Mouse (Mus musculus) limb, embryonic 13.5 days (tissue): ENCODE data around the gene Grin2d. TPM values are rescaled to one million over a fixed set of nuclear protein-coding genes. Genes with fewer than 3 reads are reported as not detected.

Source experiments
- ATAC-seq: fragments of 200-750 bp; cut with Nextera tagmentation; 2 replicates; pipeline ENCODE4 v1.8.0; 2017; ENCODE audit warnings: low read depth, moderate number of reproducible peaks, moderate TSS enrichment; ENCODE audit not compliant: low FRiP score
- H3K27ac ChIP-seq: fragments of 300-500 bp; sonication (generic); 2 replicates; pipeline ENCODE4 v1.5.1; 2015; ENCODE audit warnings: inconsistent platforms, mild to moderate bottlenecking, moderate library complexity
- H3K27me3 ChIP-seq: fragments of 300-500 bp; sonication (generic); 2 replicates; pipeline ENCODE4 v1.6.1; 2015; ENCODE audit warnings: mild to moderate bottlenecking, inconsistent platforms
- H3K36me3 ChIP-seq: fragments of 300-500 bp; sonication (generic); 2 replicates; pipeline ENCODE4 v1.6.1; 2015; ENCODE audit warnings: inconsistent platforms, mild to moderate bottlenecking, moderate library complexity
- H3K4me1 ChIP-seq: fragments of 300-500 bp; sonication (generic); 2 replicates; pipeline ENCODE4 v1.6.1; 2015; ENCODE audit warnings: inconsistent platforms
- H3K4me2 ChIP-seq: fragments of 300-500 bp; sonication (generic); replicated peaks from 2 replicates; pipeline ENCODE4 v1.6.1; 2015; ENCODE audit warnings: inconsistent platforms, mild to moderate bottlenecking, moderate library complexity
- H3K4me3 ChIP-seq: fragments of 300-500 bp; sonication (generic); 2 replicates; pipeline ENCODE4 v1.5.1; 2015; ENCODE audit warnings: moderate library complexity, mild to moderate bottlenecking, inconsistent platforms
- H3K9ac ChIP-seq: fragments of 300-500 bp; sonication (generic); 2 replicates; pipeline ENCODE4 v1.6.1; 2015; ENCODE audit warnings: mild to moderate bottlenecking, inconsistent platforms
- H3K9me3 ChIP-seq: fragments of 300-500 bp; sonication (generic); 2 replicates; pipeline ENCODE4 v1.6.1; 2016; ENCODE audit warnings: inconsistent platforms
- WGBS: fragments of 180-500 bp; shearing (Covaris S2); methylation state at CpG from one replicate; pipeline ENCODE4 v1.1.7; 2015; 5-methylcytosine and 5-hydroxymethylcytosine counted together
- polyA plus RNA-seq: library from polyadenylated mRNA; unstranded; fragments of >200 nt; fragmentation: Nextera tagmentation; extraction: Ambion mirVana; gene quantifications from 2 replicates; pipeline ENCODE4 v1.2.1, GENCODE M21; 2015

The Grin2d gene
- polyA plus RNA-seq, 1 experiment from 2014 or later, result 0.43 TPM

DNA sequence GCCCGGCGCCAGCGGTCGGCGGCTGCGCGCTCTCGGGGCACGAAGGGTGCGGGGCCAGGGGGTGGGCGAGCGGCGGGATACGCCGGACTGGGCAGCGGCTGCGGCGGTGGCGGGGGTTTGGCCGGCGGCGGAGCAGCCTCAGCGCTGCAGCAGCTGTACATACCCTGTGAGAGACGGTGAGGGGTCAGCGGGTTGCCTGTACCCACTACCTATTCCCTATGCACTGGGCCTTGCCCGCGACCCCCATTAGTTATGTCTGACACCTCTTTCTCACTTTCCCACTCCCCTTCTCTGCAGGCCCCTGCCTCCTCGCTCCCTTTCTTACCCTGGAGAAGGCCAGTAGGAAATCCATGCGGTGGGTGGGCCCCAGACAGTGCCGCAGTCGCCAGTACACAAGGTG, 44.3 kb downstream of the Grin2d start:
- H3K4me2 ChIP-seq, result peak overlapping the region; percentile 66
- no peak overlapping the region for H3K27ac ChIP-seq
- ATAC-seq, result no peak
- peaks cover 28% of the 10 kb centered on the region for H3K4me1 ChIP-seq
- peaks cover 69% of the 10 kb centered on the region for H3K27me3 ChIP-seq
- H3K9me3 ChIP-seq, result no peaks in the 10 kb centered on the region; the same call in 1 of the 2 replicates
- peak overlapping the region; percentile 49 for H3K4me3 ChIP-seq
- 2% methylated on average over 30 of the region's 31 CpGs for WGBS
- peaks cover 7% of the 10 kb centered on the region for H3K36me3 ChIP-seq
- peak overlapping the region; percentile 62 for H3K9ac ChIP-seq

DNA sequence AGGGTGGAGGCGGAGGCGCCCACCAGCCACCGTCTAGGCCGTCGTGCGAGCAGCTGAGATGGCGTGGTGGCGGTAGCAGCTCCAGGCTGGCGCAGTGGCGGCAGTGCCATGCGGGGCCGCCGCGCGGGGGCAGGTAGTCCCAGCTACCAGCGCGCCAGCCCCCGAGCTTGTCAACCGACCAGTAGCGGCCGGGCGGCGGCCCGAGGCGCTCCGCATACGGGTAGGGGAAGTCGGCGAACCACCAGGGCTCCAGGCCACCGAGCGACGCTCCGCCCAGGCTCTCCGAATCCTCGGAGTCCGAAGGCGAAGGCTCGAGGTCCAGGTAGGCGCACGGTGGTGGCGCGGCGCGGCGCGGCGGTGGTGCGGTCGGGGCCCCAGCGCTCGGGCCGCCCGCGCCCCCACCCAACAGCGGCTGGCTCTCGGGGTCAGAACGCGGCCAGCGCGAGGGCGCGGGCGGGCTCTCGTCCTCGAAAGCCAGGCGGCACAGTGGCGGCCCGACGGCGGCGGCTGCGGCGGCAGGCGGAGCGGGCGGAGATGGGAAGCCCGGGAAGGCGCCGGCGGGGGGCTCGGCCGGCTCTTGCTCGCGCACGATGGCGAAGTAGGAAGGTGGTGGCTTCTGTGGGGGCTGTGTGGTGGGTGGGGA, 44.9 kb downstream of the Grin2d start:
- Histone ChIP-seq H3K9ac (peak overlapping the region; percentile 62), H3K27ac (no peak overlapping the region), H3K4me2 (peak overlapping the region; percentile 66), H3K4me3 (peak overlapping the region; percentile 49), H3K36me3 (peaks cover 13% of the 10 kb centered on the region), H3K27me3 (peaks cover 69% of the 10 kb centered on the region), H3K9me3 (no peaks in the 10 kb centered on the region; the same call in 1 of the 2 replicates), H3K4me1 (peaks cover 28% of the 10 kb centered on the region)
- no peak for ATAC-seq
- WGBS, result under 1% methylated on average over 76 of the region's 86 CpGs

DNA sequence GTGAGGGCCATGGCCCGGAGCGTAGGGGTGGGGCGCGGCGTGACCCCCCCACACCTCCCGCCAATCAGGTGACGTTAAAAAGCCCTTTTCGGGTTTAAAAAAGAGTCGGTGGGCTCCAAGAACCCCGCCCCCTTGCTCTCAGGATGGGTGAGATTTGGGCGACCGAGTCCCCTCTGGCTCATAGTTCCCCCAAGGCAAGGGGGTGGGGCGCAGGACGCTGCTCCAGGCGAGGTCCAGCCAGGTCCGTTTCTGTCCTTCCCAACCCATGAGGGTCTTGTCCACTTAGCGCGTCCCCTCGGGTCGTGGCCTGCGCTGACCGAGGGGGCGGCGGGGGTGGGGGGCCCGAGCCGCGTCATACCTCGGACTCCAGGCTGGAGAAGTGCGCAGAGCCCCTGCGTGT, 45.8 kb downstream of the Grin2d start:
- no peaks in the 10 kb centered on the region; the same call in 1 of the 2 replicates for H3K9me3 ChIP-seq
- peaks cover 28% of the 10 kb centered on the region for H3K4me1 ChIP-seq
- peak overlapping the region; percentile 62 for H3K9ac ChIP-seq
- peak overlapping the region; percentile 66 for H3K4me2 ChIP-seq
- 10% methylated on average over 30 of the region's 30 CpGs for WGBS
- H3K27me3 ChIP-seq, result peaks cover 63% of the 10 kb centered on the region
- H3K4me3 ChIP-seq, result peak overlapping the region; percentile 49
- no peak for ATAC-seq
- H3K36me3 ChIP-seq, result peaks cover 21% of the 10 kb centered on the region
- no peak overlapping the region for H3K27ac ChIP-seq

- no peak overlapping the region for H3K9ac ChIP-seq
- H3K4me2 ChIP-seq, result peak overlapping the region; percentile 90
- peak overlapping the region; percentile 93 for H3K4me3 ChIP-seq
- no peaks in the 10 kb centered on the region for H3K9me3 ChIP-seq
- WGBS, result 16% methylated on average over 5 of the region's 5 CpGs
- no peak for ATAC-seq
- peaks cover 28% of the 10 kb centered on the region for H3K4me1 ChIP-seq
- peaks cover 33% of the 10 kb centered on the region for H3K36me3 ChIP-seq
- H3K27ac ChIP-seq, result no peak overlapping the region
- peaks cover 51% of the 10 kb centered on the region for H3K27me3 ChIP-seq
Measured at GRCm38 (mm10) chr7:45831128-45831525, 47.1 kb downstream of the Grin2d start.

DNA sequence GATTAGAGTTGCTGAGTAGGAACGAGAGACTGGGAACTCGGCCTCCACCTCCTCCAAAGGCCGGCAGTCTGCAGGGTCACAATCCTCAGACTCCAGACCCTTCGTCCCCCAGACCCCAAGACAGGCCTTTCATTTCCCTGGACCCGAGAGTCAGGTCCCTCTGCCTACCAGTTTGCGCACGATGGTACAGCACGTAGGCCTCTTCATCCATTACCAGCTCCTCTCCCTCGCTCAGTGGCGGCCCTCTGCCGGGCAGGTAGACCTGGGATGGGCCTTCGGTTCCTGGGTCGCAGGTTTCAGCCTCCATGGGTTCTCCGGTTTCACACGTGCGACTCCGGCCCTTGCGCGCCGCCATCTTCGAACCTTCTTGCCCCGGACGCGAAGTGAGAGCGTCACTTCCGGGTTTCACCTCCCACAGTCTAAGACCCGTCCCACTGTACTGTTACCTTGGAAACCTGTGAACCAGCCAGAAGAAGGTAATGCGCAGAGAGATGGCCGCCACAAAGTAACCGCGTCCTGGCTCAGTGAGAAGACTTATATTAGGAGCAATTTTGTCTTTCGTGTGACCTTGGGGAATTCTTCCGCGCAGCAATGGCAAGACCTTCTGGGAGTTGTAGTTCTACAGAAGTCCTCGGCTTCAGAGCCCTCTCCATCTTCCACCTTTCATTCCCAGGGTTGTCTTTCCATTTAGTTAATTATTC, 47.6 kb downstream of the Grin2d start, which contains the start of gene Grwd1:
Grwd1 (minus strand) TSS at position 518 of the 701 bp plus-strand sequence.
- WGBS, result under 1% methylated on average over 35 of the region's 35 CpGs
- peak within 1 kb of the TSS; percentile 93 for H3K4me3 ChIP-seq
- peak; percentile 90 for ATAC-seq
- no peaks in the 10 kb centered on the region for H3K9me3 ChIP-seq
- peaks cover 28% of the 10 kb centered on the region for H3K4me1 ChIP-seq
- H3K36me3 ChIP-seq, result peaks cover 39% of the 10 kb centered on the region
- H3K4me2 ChIP-seq, result peak within 1 kb of the TSS; percentile 90
- no peak within 1 kb of the TSS for H3K27ac ChIP-seq
- H3K9ac ChIP-seq, result peak within 1 kb of the TSS; percentile 82
- H3K27me3 ChIP-seq, result peaks cover 46% of the 10 kb centered on the region

GRCm38 (mm10) chr7:45826631-45827030, 51.5 kb downstream of the Grin2d start:
- Histone ChIP-seq H3K36me3 (peaks cover 68% of the 10 kb centered on the region), H3K9ac (no peak overlapping the region)

DNA sequence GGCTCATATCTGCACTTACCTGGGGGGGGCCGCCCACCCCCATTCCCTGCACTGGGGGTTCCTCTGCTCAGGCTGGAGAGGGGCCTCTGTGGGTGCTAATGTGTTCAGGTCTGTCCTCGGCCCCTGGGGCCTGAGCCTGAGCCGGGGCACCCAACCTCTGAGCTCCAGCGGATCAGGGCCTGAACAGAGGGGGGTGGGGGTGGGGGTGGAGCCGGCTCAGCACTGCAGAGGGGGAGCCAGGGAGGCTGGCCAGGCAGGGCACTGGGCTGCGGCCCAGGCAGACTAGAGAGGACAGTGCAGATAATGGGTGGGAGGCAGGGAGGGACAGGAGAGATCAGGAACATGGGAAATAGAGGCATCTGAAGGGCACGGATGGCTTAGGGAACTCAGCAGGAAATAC, 53.6 kb downstream of the Grin2d start, which contains the start of gene Kcnj14:
Kcnj14 (minus strand) TSS at position 185 of the 400 bp plus-strand sequence.
- no peak within 1 kb of the TSS for H3K9ac ChIP-seq
- peaks cover 8% of the 10 kb centered on the region for H3K27me3 ChIP-seq
- H3K9me3 ChIP-seq, result no peaks in the 10 kb centered on the region
- no peak within 1 kb of the TSS for H3K27ac ChIP-seq
- no peak within 1 kb of the TSS for H3K4me3 ChIP-seq
- peaks cover 3% of the 10 kb centered on the region for H3K4me1 ChIP-seq
- no peak for ATAC-seq
- H3K4me2 ChIP-seq, result no peak within 1 kb of the TSS
- peaks cover 68% of the 10 kb centered on the region for H3K36me3 ChIP-seq
- WGBS, result 72% methylated on average over 7 of the region's 7 CpGs

More at GRCm38 (mm10) chr7:45826631-45827030, 51.5 kb downstream of the Grin2d start:
- 93% methylated on average over 7 of the region's 7 CpGs for WGBS
- peaks cover 7% of the 10 kb centered on the region for H3K27me3 ChIP-seq
- no peaks in the 10 kb centered on the region for H3K9me3 ChIP-seq
- no peak overlapping the region for H3K4me2 ChIP-seq
- ATAC-seq, result no peak
- peaks cover 10% of the 10 kb centered on the region for H3K4me1 ChIP-seq
- H3K27ac ChIP-seq, result no peak overlapping the region
- no peak overlapping the region for H3K4me3 ChIP-seq

- peaks cover 33% of the 10 kb centered on the region for H3K36me3 ChIP-seq
- H3K4me1 ChIP-seq, result no peaks in the 10 kb centered on the region; the same call in 1 of the 2 replicates
- H3K4me2 ChIP-seq, result no peak overlapping the region
- ATAC-seq, result no peak
- H3K9ac ChIP-seq, result no peak overlapping the region
- H3K27me3 ChIP-seq, result peaks cover 18% of the 10 kb centered on the region
- H3K9me3 ChIP-seq, result no peaks in the 10 kb centered on the region
- no peak overlapping the region for H3K27ac ChIP-seq
- no peak overlapping the region for H3K4me3 ChIP-seq
Measured at GRCm38 (mm10) chr7:45820913-45821312, 57.3 kb downstream of the Grin2d start.

DNA sequence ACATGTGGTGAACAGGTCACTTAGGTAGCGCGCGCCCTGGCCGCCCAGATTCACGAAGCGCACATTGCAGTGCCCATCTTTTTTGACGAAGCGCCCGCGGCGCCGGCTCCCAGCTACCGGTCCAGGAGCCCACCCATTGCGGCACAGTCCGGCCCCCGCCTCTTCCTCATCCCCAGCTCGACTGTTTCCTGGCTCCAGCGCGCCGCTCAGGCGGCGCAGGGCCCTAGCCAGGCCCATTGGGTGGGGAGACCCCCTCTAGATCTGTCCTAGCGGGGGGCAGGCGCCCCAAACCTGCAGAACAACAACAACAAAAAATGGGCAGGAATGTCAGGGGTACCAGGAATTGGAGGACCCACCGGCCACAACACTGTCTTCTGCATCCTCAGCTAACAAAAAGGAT, 58.3 kb downstream of the Grin2d start:
- H3K9ac ChIP-seq, result peak overlapping the region; percentile 45
- H3K36me3 ChIP-seq, result peaks cover 22% of the 10 kb centered on the region
- no peak overlapping the region for H3K27ac ChIP-seq
- 11% methylated on average over 25 of the region's 25 CpGs for WGBS
- H3K4me2 ChIP-seq, result peak overlapping the region; percentile 50
- peaks cover 9% of the 10 kb centered on the region for H3K4me1 ChIP-seq
- H3K27me3 ChIP-seq, result peaks cover 18% of the 10 kb centered on the region
- H3K9me3 ChIP-seq, result no peaks in the 10 kb centered on the region
- H3K4me3 ChIP-seq, result peak overlapping the region; percentile 23
- ATAC-seq, result no peak

DNA sequence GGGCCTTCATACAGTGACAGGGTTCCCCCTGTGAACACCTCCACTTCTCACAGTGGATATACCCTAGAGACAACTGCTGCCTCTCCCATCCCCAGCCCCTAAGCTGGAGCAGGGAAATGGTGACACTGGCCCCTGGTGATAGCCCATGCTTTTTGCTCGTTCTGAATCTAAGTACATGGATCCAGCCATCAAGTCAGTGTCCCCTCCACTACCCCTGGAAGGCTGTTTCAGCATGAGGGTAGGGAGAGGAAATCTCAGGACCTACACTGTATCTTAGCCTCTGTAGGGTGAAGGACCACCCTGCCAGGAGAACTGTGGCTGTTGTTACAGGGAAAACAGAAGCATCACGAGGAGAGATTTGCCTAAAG, 62.2 kb downstream of the Grin2d start:
- Histone ChIP-seq H3K27me3 (peaks cover 18% of the 10 kb centered on the region), H3K9me3 (no peaks in the 10 kb centered on the region), H3K4me1 (peaks cover 26% of the 10 kb centered on the region), H3K4me3 (no peak overlapping the region), H3K4me2 (no peak overlapping the region), H3K27ac (no peak overlapping the region), H3K36me3 (peaks cover 21% of the 10 kb centered on the region), H3K9ac (peak overlapping the region; percentile 19; the same call in 1 of the 2 replicates)
- no peak for ATAC-seq
- 45% methylated on average over 2 of the region's 2 CpGs for WGBS

DNA sequence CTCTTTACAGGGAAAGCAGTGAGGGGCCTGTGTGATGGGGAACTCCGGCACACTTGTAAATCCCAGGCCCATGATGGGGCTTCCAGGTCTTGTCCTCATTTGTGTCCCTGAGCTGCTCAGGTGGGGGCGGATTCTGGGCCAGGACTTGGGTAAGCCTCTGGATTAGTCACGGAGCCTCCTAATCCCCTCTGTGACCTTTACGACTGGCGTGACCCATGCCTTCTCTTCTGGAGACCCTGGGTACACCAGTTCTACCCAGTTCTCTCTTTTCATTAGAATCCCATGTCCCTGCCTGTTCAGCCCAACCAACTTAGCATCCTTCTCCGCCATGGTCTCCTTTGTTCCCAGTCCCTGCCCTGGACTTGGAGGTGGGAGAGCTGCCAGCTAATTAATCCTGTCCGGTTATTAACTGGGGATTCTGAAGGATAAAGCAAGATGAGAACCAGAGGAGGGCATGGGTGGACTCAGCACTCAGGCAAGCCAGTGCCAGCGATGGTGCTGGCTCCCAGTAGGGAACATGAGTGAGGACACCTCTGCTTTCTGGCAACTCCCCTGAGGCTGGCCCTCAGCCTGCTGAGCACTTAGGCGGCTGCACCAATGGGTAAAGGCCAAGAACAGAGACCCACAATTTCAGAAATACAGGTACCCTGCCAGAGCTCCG, 62.7 kb downstream of the Grin2d start:
- no peak overlapping the region for H3K4me3 ChIP-seq
- peak overlapping the region; percentile 60 for H3K4me2 ChIP-seq

DNA sequence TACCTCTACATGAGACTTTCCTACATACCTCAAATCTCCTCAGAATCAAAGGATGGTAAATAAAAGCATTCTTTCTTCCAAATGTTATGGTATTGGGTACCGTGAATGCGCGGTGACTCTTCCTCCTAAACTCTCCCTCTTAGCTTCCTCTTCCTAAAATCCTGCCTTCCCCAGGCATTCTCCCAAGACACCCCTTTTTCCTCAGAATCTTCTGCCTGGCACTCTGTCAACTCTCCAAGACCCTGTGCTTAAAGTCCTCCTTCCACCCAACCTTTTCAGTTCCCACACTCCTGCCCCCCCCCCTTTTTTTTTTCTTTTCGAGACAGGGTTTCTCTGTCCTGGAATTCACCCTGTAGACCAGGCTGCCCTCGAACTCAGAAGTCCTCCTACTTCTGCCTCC, 63.3 kb downstream of the Grin2d start:
- H3K27me3 ChIP-seq, result peaks cover 11% of the 10 kb centered on the region
- 0 out of 2 replicates have a peak overlapping the region, but pooled peaks have one; percentile 27 for H3K9ac ChIP-seq
- peaks cover 32% of the 10 kb centered on the region for H3K36me3 ChIP-seq
- H3K4me1 ChIP-seq, result peaks cover 26% of the 10 kb centered on the region
- no peaks in the 10 kb centered on the region for H3K9me3 ChIP-seq
- peak overlapping the region; percentile 31 for H3K4me3 ChIP-seq
- H3K4me2 ChIP-seq, result peak overlapping the region; percentile 60
- WGBS, result 8% methylated on average over 5 of the region's 5 CpGs
- ATAC-seq, result no peak
- peak overlapping the region; percentile 28; the same call in 1 of the 2 replicates for H3K27ac ChIP-seq

More for the DNA sequence above, 62.7 kb downstream of the Grin2d start:
- Histone ChIP-seq H3K9me3 (no peaks in the 10 kb centered on the region), H3K27me3 (peaks cover 16% of the 10 kb centered on the region), H3K36me3 (peaks cover 26% of the 10 kb centered on the region), H3K27ac (peak overlapping the region; percentile 28; the same call in 1 of the 2 replicates), H3K4me1 (peaks cover 26% of the 10 kb centered on the region), H3K9ac (peak overlapping the region; percentile 27; the same call in 1 of the 2 replicates)
- ATAC-seq, result no peak
- 46% methylated on average over 10 of the region's 10 CpGs for WGBS
